Mouse (Mus musculus) liver, embryonic 11.5 days (tissue): ENCODE results near the gene Obox1. TPM values are rescaled to one million over a fixed set of nuclear protein-coding genes. Genes with fewer than 3 reads are reported as not detected.
"Not testable (repeated sequence)": the region's sequence is repeated elsewhere in the genome, so short reads cannot be mapped to it uniquely, and the experiment has no call there.

Source experiments
- ATAC-seq: fragments of 200-750 bp; cut with Nextera tagmentation; replicated peaks from 2 replicates; pipeline ENCODE4 v1.8.0; 2017; ENCODE audit warnings: moderate number of reproducible peaks, mild to moderate bottlenecking, moderate TSS enrichment, moderate library complexity; ENCODE audit not compliant: low FRiP score
- DNase-seq: peaks from one replicate; pipeline ENCODE4 v3.0.0-alpha.2; 2017; ENCODE audit warnings: low spot score
- H3K27ac ChIP-seq: fragments of 300-500 bp; sonication (generic); 2 replicates; pipeline ENCODE4 v1.5.1; 2014; ENCODE audit warnings: mild to moderate bottlenecking, low read depth, low read length, control low read depth
- H3K27me3 ChIP-seq: fragments of 300-500 bp; sonication (generic); replicated peaks from 2 replicates; pipeline ENCODE4 v1.6.1; 2014; ENCODE audit warnings: low read length, mixed read lengths; ENCODE audit not compliant: control insufficient read depth, insufficient read depth
- H3K36me3 ChIP-seq: fragments of 300-500 bp; sonication (generic); 2 replicates; pipeline ENCODE4 v1.6.1; 2014; ENCODE audit warnings: mild to moderate bottlenecking, low read length, moderate library complexity, mixed read lengths; ENCODE audit not compliant: control insufficient read depth, insufficient read depth
- H3K4me1 ChIP-seq: fragments of 300-500 bp; sonication (generic); replicated peaks from 2 replicates; pipeline ENCODE4 v1.6.1; 2014; ENCODE audit warnings: low read length, mixed read lengths; ENCODE audit not compliant: control insufficient read depth, insufficient read depth
- H3K4me2 ChIP-seq: fragments of 300-500 bp; sonication (generic); 2 replicates; pipeline ENCODE4 v1.6.1; 2014; ENCODE audit warnings: mild to moderate bottlenecking, control low read depth, moderate library complexity
- H3K4me3 ChIP-seq: fragments of 300-500 bp; sonication (generic); 2 replicates; pipeline ENCODE4 v1.5.1; 2014; ENCODE audit warnings: low read depth, low read length, control low read depth
- H3K9ac ChIP-seq: fragments of 300-500 bp; sonication (generic); 2 replicates; pipeline ENCODE4 v1.6.1; 2014; ENCODE audit warnings: low read depth, low read length, control low read depth
- H3K9me3 ChIP-seq: fragments of 300-500 bp; sonication (generic); 2 replicates; pipeline ENCODE4 v1.6.1; 2016; ENCODE audit warnings: low read length, inconsistent platforms, mixed read lengths; ENCODE audit not compliant: control insufficient read depth
- WGBS: fragments of 180-500 bp; shearing (Covaris S2); extraction: QIAGEN DNeasy Blood & Tissue Kit; methylation state at CpG from one replicate; pipeline ENCODE4 v1.1.7; 2014; 5-methylcytosine and 5-hydroxymethylcytosine counted together
- polyA plus RNA-seq: library from polyadenylated mRNA; unstranded; fragments of >200 nt; fragmentation: Nextera tagmentation; extraction: Ambion mirVana; gene quantifications from 2 replicates; pipeline ENCODE4 v1.2.1, GENCODE M21; 2014

The Obox1 gene
- not detected in 2 replicates for polyA plus RNA-seq

DNA sequence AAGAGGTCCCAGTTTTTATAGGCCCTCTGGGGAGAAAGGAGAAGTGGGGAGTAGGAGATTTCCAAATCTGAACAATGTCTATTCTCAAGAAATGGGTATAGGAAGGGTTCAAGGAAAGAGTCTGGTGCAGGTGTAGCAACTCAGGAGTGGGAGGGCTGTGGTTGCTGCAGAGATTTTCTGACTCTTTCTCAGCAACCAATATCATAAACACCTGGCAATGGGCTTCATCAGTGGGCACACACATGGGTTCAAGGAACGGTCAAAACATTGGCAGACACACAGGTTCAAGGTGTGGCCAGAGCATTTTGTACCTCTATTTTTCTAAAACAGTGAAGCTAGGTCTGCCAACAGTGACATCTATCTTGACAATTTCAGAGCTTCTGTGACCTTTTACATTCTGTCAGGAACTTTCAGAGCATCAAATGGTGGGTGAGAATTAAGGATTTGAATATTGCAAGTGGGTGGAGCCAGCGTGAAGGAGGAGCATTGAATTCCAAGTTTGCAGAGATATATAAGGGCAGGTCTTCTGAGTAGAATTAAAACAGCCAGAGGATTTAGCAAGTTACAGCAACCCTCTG is at the start of gene Obox1, which contains the start of gene Obox2:
Gene Obox1 (plus strand): TSS at position 528 of the 578 bp plus-strand sequence.
Gene Obox2 (plus strand): TSS at position 301 of the 578 bp plus-strand sequence.
- not testable (repeated sequence) for H3K36me3 ChIP-seq, H3K4me3 ChIP-seq, H3K27ac ChIP-seq, H3K4me1 ChIP-seq, H3K27me3 ChIP-seq, H3K9me3 ChIP-seq, H3K9ac ChIP-seq, H3K4me2 ChIP-seq, DNase-seq, ATAC-seq
- WGBS, result no CpG with 5 or more reads among the region's 2 CpGs

DNA sequence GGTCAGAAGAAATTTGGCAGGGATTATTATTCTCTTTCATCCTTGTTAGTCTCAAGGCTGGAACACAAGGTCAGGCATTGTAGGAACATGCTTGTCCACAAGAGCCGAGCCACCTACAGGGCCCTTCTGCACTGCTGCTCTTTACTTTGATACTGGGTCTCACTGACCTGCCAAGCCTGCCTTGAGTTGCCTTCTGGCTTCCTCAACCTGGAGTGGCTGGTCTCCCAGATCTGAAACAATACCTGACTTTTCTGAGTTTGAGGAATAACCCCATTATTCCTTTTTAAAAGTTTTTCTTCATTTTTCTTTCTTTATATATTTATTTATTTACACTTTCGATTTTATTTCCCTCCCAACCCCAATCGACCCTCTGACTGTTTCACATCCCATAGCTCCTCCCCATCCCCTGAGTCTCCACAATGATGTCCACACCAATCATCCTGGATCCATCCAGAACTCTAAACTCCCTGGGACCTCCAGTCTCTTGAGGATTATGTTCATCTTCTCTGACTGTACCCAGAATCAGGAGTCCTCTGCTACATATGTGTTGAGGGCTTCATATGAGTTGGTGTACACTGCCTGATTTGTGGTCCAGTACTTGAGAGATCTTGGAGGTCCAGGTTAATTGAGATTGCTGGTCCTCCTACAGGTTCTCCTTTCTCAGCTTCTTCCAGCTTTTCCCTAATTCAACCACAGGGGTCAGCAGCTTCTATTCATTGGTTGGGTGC is 10.6 kb downstream of the Obox1 start:
- H3K4me1 ChIP-seq, H3K27ac ChIP-seq, H3K9ac ChIP-seq, H3K4me3 ChIP-seq, H3K9me3 ChIP-seq, DNase-seq, H3K4me2 ChIP-seq, H3K27me3 ChIP-seq, ATAC-seq, H3K36me3 ChIP-seq: not testable (repeated sequence)
- 53% methylated on average over 3 of the region's 3 CpGs for WGBS

DNA sequence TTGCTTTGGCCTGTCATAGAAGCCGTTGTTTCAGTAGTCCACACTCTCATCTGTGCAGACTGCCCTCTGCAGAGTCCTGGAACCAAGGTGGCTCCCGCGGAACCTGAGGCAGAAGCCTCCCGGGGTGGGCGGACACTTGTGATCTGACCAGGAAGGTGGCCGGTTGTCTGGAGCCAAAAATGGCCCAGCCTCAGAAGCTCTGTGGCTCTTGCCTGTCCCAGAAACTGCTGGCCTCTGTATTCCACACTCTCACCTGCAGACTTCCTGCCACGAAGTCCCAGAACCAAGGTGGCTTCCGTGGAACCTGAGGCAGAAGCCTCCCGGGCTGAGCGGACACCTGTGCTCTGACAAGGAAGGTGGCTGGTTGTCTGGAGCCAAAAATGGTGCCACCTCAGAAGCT is 18.1 kb downstream of the Obox1 start:
- WGBS, result 79% methylated on average over 10 of the region's 10 CpGs
- H3K36me3 ChIP-seq, H3K4me2 ChIP-seq, H3K27me3 ChIP-seq, DNase-seq, H3K9ac ChIP-seq, ATAC-seq, H3K4me3 ChIP-seq, H3K4me1 ChIP-seq, H3K27ac ChIP-seq, H3K9me3 ChIP-seq: not testable (repeated sequence)

DNA sequence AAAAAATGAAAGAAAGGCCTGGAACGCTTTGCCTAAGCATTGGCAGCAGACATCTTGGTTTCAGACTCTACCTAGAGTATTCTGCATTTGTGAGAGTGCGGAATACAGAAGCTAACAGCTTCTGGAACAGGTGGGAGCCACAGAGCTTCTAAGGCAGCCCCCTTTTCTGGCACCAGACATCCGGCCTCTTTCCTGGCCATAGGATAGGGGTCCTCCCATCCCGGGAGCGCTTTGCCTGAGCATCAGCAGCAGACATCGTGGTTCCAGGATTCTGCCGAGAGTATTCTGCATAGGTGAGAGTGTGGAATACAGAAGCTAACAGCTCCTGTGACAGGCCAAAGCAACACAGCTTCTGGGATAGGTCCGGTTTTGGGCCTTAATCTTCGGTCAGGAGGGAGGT is 29.3 kb downstream of the Obox1 start:
- H3K4me3 ChIP-seq, H3K27ac ChIP-seq, H3K27me3 ChIP-seq, H3K9me3 ChIP-seq, H3K9ac ChIP-seq, ATAC-seq, H3K4me2 ChIP-seq, DNase-seq, H3K4me1 ChIP-seq, H3K36me3 ChIP-seq: not testable (repeated sequence)
- 78% methylated on average over 8 of the region's 9 CpGs for WGBS

DNA sequence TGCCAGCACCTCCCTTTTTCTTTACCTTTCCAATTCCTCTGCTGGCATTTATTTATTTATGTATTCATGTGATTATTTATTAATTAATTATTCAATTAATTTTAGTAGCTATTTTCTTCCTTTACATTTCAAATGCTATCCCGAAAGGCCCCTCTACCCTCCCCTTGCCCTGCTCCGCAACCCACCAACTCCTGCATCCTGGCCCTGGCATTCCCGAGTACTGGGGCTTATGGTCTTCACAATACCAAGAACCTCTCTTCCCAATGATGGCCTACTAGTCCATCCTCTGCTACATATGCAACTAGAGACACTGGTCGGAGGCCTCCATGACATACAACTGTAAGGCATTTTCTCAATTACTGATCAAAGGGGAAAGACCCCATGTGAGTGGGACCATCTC is 36.8 kb downstream of the Obox1 start:
- not testable (repeated sequence) for H3K4me2 ChIP-seq, H3K9ac ChIP-seq, H3K27ac ChIP-seq, H3K4me3 ChIP-seq, H3K36me3 ChIP-seq, DNase-seq, H3K4me1 ChIP-seq, H3K9me3 ChIP-seq, H3K27me3 ChIP-seq, ATAC-seq
- WGBS, result 76% methylated on average over 3 of the region's 4 CpGs

DNA sequence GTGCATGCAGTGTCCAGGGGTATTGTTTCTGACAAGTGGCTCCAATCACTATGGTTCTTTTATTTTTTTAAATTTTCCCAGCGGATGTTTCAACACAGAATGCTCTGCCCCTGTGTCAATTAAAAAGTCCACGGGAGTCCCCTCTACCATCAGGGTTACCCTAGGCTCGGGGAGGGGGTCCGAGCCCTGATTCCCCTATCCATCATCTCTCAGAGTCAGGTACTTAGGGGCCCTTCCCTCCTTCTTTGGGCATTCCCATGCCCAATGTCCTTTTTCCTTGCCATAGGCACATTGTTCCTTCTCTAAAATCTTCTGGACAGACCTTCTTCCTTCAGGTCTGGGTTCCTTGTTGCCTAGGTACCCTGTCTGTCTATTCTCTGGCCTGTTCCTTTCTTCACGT is 120.7 kb downstream of the Obox1 start:
- DNase-seq, H3K4me2 ChIP-seq, H3K27ac ChIP-seq, ATAC-seq, H3K27me3 ChIP-seq, H3K9ac ChIP-seq, H3K36me3 ChIP-seq, H3K9me3 ChIP-seq, H3K4me1 ChIP-seq, H3K4me3 ChIP-seq: not testable (repeated sequence)
- WGBS, result 83% methylated on average over 5 of the region's 5 CpGs

Other genes with a start within 250 kb of the Obox1 start
- gene Obox2, start 227 bp upstream of the Obox1 start, polyA plus RNA-seq, result not detected in 2 replicates